Mouse (Mus musculus): ENCODE data around the gene Prpf31.

DNA sequence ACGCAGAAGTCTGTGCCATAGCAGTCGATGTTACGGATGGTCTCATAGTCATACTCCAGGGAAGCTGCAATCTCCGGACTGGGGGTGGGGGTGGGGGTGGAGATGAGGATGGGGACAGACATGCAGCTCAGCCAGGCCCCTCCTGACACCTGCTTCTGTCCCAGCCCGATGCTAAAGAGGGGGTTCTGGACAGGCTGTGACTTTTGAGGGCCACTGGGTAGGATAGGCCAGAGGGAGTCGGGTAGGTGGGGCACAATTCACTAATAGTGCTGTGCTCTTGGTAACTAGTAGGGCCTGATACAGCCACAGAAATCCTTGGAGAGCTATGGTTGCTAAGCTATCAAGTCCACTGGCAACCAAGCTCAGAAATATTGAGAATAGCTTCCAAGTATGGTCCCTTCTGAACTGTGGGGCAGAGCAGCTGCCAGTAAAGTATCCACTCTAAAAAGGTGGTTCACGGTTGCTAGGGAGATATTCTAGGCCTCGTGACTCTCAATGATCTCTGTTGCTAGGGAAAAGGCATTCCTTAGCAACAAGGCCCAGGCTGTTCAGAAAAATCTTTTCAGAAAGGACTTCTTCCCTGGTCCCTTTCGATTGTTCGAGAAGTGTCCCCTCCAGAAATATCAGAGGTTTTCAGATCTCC is 54.2 kb downstream of the Prpf31 start:
- TF ChIP-seq CTCF (IDR thresholded peaks at IDR 0.05; ENCODE audit: low read depth) (no peak), EP300 (IDR thresholded peaks at IDR 0.05; ENCODE audit: low read depth) (no peak)

All from heart, postnatal 0 days (tissue).